Mouse (Mus musculus) small intestine, adult 2 months (tissue): Measurements from ENCODE around the gene Slc17a6.

Experiments
- CTCF ChIP-seq: fragments of 200-500 bp; IDR thresholded peaks from 2 replicates; pipeline ENCODE4 v1.5.1; 2012; ENCODE audit warnings: low read depth, mild to moderate bottlenecking, control low read depth, inconsistent platforms, low read length, moderate library complexity, mixed read lengths; ENCODE audit not compliant: insufficient replicate concordance, insufficient read length; ENCODE audit errors: extremely low read depth
- POLR2A ChIP-seq: fragments of 200-500 bp; IDR thresholded peaks from 2 replicates; pipeline ENCODE4 v1.6.1; 2012; ENCODE audit warnings: low read depth, mild to moderate bottlenecking, control low read depth, inconsistent platforms, low read length, moderate library complexity

GRCm38 (mm10) chr7:51633230-51633844 lies 11.5 kb downstream of the Slc17a6 start:
- TF ChIP-seq POLR2A, result no peak
- no peak for TF ChIP-seq CTCF
